Mouse (Mus musculus): ENCODE data around the gene Brpf1. TPM values are rescaled to one million over a fixed set of nuclear protein-coding genes. Genes with fewer than 3 reads are reported as not detected.

Gene Brpf1
- 17.0 and 18.3 TPM in 2 replicates for polyA plus RNA-seq (2015; fragmentation: Nextera tagmentation; extraction: Ambion mirVana)

DNA sequence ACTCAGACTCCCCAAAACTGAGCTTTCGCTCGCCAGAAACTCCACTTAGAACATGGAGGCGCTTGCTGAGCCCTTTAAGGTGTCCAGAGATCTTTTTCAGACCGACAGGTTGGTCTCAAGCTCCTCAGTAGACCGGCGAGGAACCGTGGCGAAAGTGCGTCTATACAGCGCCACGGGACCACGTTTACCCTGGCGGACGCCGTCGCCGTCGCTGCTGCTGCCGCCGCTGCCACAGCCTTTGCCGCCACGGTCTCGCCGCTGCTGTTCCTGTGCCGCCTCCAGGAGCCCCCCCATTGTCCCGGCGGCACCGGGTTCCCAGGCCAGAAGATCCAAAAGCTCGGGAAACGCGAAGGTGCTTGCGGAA is at the start of gene Brpf1:
Gene Brpf1, plus strand, starts transcription at position 152 of the 364 bp plus-strand sequence.
- H3K36me3 ChIP-seq, result peaks cover 13% of the 10 kb centered on the region
- H3K4me2 ChIP-seq, result peak within 1 kb of the TSS; percentile 91
- peak within 1 kb of the TSS; percentile 94 for H3K4me3 ChIP-seq
- peak within 1 kb of the TSS; percentile 96 for H3K27ac ChIP-seq
- H3K27me3 ChIP-seq, result no peaks in the 10 kb centered on the region
- H3K9ac ChIP-seq, result peak within 1 kb of the TSS; percentile 99
- WGBS, result under 1% methylated on average over 32 of the region's 32 CpGs
- peak; percentile 27; the same call in 1 of the 2 replicates for ATAC-seq (ENCODE audit: borderline replicate concordance, extremely low read depth, low FRiP score, low TSS enrichment)
- no peaks in the 10 kb centered on the region for H3K9me3 ChIP-seq
- peaks cover 19% of the 10 kb centered on the region for H3K4me1 ChIP-seq

DNA sequence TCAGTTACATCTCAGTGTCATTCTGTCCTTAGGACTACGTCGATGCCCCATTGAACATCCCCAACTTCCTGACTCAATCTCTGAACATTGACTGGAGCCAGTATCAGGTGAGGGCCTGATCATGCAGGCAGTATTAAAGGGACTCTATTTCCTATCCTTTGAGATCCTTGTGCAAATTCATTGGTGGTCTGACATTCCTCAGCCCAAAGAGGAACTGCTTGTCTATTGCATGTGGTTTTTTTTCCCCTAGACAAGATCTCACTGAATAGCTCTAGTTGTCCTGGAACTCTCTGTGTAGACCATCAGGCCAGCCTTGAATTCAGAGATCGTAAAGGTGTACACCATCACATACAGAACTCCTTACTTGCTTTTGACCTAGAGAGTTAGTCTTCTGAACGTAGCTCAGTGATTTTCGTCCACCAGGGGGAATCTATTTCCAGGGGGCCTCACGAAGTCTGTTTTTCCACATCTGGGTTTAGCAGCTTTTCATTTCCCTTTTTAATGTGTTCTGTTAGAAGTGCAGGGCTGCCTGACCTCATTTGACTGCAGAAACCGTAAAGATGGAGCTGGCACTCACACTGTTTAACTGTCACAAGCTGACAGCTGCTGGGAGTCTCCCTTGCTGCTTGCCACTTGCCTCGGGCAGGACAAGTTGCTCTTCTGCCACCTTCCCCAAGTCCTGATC is 45.6 kb upstream of the Brpf1 start:
- no peaks in the 10 kb centered on the region for H3K4me1 ChIP-seq
- no peak overlapping the region for H3K9ac ChIP-seq
- H3K27ac ChIP-seq, result no peak overlapping the region
- H3K4me3 ChIP-seq, result no peak overlapping the region
- H3K4me2 ChIP-seq, result no peak overlapping the region
- H3K9me3 ChIP-seq, result no peaks in the 10 kb centered on the region
- 81% methylated on average over 8 of the region's 8 CpGs for WGBS
- no peaks in the 10 kb centered on the region for H3K27me3 ChIP-seq
- H3K36me3 ChIP-seq, result peaks cover 82% of the 10 kb centered on the region
- no peak for ATAC-seq (ENCODE audit: borderline replicate concordance, extremely low read depth, low FRiP score, low TSS enrichment)

DNA sequence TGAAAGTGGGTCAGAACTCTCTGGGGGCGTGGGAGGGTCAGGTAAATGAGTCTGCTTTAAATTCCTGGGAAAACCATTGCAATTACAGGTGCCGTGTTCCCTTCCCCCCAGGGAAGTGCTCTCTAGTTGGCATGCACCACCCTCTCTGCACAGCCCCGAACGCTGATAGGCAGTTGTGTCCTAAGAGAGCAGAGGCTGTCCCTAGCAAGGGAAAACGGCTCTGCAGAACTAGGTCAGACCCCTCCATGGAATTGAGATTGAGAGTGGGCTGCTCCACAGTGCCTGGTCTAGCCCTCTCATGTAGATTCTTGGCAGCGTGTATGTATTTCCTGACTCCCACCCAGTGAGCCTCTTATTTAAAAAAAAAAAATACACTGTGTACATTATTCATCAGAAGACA is 43.4 kb upstream of the Brpf1 start:
- H3K27ac ChIP-seq, result no peak overlapping the region
- no peaks in the 10 kb centered on the region for H3K27me3 ChIP-seq
- H3K9ac ChIP-seq, result no peak overlapping the region
- 85% methylated on average over 6 of the region's 6 CpGs for WGBS
- peaks cover 85% of the 10 kb centered on the region for H3K36me3 ChIP-seq
- no peaks in the 10 kb centered on the region for H3K9me3 ChIP-seq
- no peak for ATAC-seq (ENCODE audit: borderline replicate concordance, extremely low read depth, low FRiP score, low TSS enrichment)
- no peaks in the 10 kb centered on the region for H3K4me1 ChIP-seq
- no peak overlapping the region for H3K4me2 ChIP-seq
- no peak overlapping the region for H3K4me3 ChIP-seq

DNA sequence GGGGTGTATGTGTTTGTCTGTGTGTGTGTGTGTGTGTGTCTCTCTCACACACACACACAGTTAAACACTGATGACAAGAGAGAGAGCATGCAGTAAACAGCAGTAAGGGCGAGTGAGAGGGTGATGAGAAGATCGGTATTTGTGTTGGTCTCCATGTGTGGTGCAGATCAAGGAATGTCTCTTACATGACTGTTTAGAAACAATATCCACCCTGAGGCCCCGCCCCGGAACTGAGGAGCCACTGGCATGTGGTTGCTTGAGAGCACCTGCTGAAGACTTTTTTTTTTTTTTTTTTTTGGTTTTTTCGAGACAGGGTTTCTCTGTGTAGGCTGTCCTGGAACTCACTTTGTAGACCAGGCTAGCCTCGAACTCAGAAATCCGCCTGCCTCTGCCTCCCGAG is 42.5 kb upstream of the Brpf1 start:
- H3K9ac ChIP-seq, result no peak overlapping the region
- no peak overlapping the region for H3K27ac ChIP-seq
- no peak overlapping the region for H3K4me2 ChIP-seq
- H3K36me3 ChIP-seq, result peaks cover 86% of the 10 kb centered on the region
- WGBS, result 86% methylated on average over 8 of the region's 8 CpGs
- no peaks in the 10 kb centered on the region for H3K9me3 ChIP-seq
- no peak overlapping the region for H3K4me3 ChIP-seq
- ATAC-seq (ENCODE audit: borderline replicate concordance, extremely low read depth, low FRiP score, low TSS enrichment), result no peak
- H3K27me3 ChIP-seq, result no peaks in the 10 kb centered on the region
- H3K4me1 ChIP-seq, result no peaks in the 10 kb centered on the region

DNA sequence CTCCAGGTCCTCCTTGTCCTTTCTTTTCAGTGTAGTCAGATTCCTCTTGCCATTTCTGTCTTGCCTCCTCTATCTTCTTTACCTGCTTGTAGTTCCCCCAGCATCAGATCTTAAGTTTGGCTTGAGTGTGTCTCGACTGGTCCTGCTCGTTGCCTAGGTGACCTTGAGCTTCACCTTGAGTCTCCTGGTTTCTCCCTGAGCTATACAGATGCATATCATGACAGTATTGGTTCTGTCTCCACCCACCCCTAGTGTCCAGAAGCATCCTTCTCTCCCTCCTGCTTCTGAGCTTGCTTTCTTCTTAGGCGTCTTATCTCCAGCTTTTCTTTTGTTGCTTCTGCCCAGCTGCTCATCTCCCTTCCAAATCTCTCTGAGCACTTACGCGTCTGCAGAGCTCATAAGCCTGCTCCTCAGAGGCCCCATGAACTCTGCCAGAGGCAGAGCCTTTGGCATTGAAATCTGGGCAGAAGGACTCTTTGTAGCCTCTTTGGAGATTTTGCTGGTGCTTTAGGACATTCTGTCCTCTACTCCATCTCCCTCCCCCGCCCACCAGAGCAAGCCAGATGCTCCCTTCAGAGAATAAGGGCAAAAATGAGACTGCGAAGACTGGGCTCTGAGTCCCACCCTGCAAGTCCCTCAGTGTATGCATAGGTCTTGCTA is 39.8 kb upstream of the Brpf1 start:
- Histone ChIP-seq H3K9me3 (no peaks in the 10 kb centered on the region), H3K4me1 (no peaks in the 10 kb centered on the region), H3K9ac (no peak overlapping the region), H3K36me3 (peaks cover 84% of the 10 kb centered on the region), H3K27me3 (no peaks in the 10 kb centered on the region), H3K4me2 (no peak overlapping the region), H3K27ac (no peak overlapping the region), H3K4me3 (no peak overlapping the region)
- 88% methylated on average over 7 of the region's 7 CpGs for WGBS
- no peak for ATAC-seq (ENCODE audit: borderline replicate concordance, extremely low read depth, low FRiP score, low TSS enrichment)

DNA sequence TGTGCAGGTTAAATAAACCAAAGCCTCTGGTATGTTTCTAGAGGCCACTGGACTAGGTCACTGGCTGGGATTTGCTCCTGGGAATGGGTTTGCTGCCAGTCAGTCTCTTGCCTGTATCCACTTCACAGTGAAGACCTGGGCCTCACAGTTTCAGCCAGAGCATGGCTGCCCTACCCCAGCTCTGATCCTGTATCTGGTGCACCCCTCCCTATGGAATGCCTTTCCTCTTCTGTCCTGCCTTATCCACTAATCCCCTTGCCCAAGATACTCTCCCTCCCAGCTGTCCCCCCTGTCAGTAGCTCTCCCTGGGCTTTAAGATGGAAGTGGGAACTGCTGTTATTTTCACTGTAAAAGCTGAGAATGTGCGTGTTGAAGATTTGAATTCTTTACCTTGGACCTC is 38.9 kb upstream of the Brpf1 start:
- Histone ChIP-seq H3K9ac (no peak overlapping the region), H3K4me2 (no peak overlapping the region), H3K4me1 (no peaks in the 10 kb centered on the region), H3K36me3 (peaks cover 79% of the 10 kb centered on the region), H3K27ac (no peak overlapping the region), H3K9me3 (no peaks in the 10 kb centered on the region), H3K27me3 (no peaks in the 10 kb centered on the region), H3K4me3 (no peak overlapping the region)
- no peak for ATAC-seq (ENCODE audit: borderline replicate concordance, extremely low read depth, low FRiP score, low TSS enrichment)
- 95% methylated on average over 1 of the region's 1 CpGs for WGBS

DNA sequence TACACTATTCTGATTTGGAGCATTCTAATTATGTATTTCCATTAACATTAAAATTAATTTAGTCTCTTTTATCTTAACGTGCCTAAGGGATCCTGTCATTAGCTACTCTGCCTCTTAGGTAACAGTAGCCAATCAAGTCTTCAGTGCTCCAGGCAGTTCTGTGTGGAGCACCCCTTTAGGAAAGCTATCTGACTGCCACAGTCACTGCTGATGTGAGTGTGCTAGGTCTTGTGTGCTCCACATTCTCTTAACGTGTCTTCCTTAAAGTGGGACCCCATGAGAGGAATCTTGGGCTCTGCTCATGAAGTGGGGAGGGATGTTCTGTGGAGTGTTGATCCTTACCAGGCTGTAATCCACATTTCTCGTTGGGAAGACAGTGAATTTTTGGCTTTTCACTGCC is 34.6 kb upstream of the Brpf1 start:
- no peak for ATAC-seq (ENCODE audit: borderline replicate concordance, extremely low read depth, low FRiP score, low TSS enrichment)
- H3K4me2 ChIP-seq, result no peak overlapping the region
- no peak overlapping the region for H3K9ac ChIP-seq
- no peaks in the 10 kb centered on the region for H3K27me3 ChIP-seq
- no peaks in the 10 kb centered on the region for H3K4me1 ChIP-seq
- 86% methylated on average over 3 of the region's 3 CpGs for WGBS
- no peaks in the 10 kb centered on the region for H3K9me3 ChIP-seq
- H3K36me3 ChIP-seq, result peaks cover 72% of the 10 kb centered on the region
- no peak overlapping the region for H3K27ac ChIP-seq
- H3K4me3 ChIP-seq, result no peak overlapping the region

DNA sequence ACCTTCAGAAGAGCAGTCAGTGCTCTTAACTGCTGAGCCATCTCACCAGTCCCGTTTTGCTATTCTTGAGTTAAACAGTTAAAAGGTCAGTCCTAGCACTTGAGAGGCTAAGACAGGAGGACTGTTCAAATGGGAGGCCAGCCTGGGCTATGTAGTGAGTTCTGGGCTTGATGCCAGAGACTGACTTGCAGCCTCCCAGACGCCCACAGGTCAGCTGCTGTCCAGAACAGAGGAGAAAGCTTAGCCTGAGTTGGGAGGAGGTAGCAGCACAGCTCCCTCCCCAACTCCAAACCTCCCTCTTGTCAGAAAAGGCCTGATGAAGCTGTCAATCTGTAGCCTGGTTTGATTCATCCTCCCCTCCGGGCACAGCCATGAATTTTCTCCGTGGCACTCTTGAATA is 30.1 kb upstream of the Brpf1 start:
- no peak overlapping the region for H3K9ac ChIP-seq
- H3K27ac ChIP-seq, result no peak overlapping the region
- H3K4me2 ChIP-seq, result no peak overlapping the region
- no peak for ATAC-seq (ENCODE audit: borderline replicate concordance, extremely low read depth, low FRiP score, low TSS enrichment)
- peaks cover 32% of the 10 kb centered on the region for H3K36me3 ChIP-seq
- no peaks in the 10 kb centered on the region for H3K4me1 ChIP-seq
- H3K4me3 ChIP-seq, result no peak overlapping the region
- 48% methylated on average over 4 of the region's 4 CpGs for WGBS
- no peaks in the 10 kb centered on the region for H3K9me3 ChIP-seq
- peaks cover 4% of the 10 kb centered on the region for H3K27me3 ChIP-seq

DNA sequence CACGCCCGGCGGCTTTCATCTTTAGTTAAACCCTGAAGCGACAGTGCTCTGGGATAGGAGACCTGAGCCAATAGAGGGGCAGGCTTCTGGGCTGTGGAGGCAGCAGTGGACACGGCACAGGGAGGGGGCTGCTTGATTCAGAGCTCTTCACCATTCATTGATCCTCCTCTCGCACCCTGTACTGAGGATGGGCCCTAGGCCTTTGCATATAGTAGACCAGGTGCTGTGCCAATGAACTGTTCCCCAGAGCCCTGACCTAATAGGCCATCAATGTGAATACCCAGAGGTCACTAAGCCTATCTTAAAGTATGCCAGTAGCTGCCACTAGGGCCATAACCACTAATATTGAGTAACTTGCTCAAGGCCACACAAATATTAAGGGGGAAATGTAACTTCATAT is 25.3 kb upstream of the Brpf1 start:
- peaks cover 38% of the 10 kb centered on the region for H3K27me3 ChIP-seq
- no peak overlapping the region for H3K4me3 ChIP-seq
- H3K4me1 ChIP-seq, result peaks cover 4% of the 10 kb centered on the region
- H3K4me2 ChIP-seq, result no peak overlapping the region
- H3K9ac ChIP-seq, result no peak overlapping the region
- H3K36me3 ChIP-seq, result peaks cover 4% of the 10 kb centered on the region; the same call in 1 of the 2 replicates
- 64% methylated on average over 6 of the region's 6 CpGs for WGBS
- peak; percentile 6; the same call in 1 of the 2 replicates for ATAC-seq (ENCODE audit: borderline replicate concordance, extremely low read depth, low FRiP score, low TSS enrichment)
- H3K9me3 ChIP-seq, result no peaks in the 10 kb centered on the region
- H3K27ac ChIP-seq, result no peak overlapping the region

DNA sequence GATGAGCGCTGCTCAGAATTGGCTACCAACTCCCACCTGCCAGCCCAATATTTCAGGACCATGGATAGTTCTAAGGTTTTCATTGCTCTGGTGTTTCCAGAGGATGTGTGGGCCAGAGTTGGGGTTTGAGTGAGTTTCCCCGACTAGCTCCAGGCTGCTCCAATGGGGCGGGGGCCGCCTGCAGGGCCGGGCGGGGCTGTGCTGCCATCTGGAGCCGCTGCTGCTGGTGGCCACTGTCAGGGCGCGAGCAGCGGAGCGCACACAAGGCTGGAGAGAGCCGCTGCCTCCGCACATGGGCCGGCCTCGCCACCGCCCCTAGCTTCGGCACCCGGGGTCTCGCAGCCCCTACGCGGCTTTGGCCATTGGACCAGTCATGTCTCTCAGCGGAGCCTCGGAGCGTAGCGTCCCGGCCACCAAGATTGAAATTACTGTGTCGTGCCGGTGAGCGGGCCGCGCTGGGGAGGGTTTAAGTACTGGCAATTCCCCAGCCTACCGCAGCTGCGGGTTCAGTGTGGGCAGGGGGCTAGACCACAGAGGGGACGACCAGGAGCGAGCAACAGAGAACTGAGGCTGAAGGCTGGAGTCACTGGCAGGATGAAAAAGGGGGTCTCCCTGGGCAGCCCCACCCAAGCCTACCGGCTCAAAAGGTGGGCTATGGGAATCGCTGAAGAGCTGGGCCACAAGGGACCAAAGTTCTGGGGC is 24.7 kb upstream of the Brpf1 start, which contains the start of gene Cpne9:
Gene Cpne9, plus strand, starts transcription at position 207 of the 702 bp plus-strand sequence.
- peaks cover 38% of the 10 kb centered on the region for H3K27me3 ChIP-seq
- no peak within 1 kb of the TSS for H3K27ac ChIP-seq
- H3K36me3 ChIP-seq, result peaks cover 4% of the 10 kb centered on the region; the same call in 1 of the 2 replicates
- peak within 1 kb of the TSS; percentile 17 for H3K4me3 ChIP-seq
- H3K9ac ChIP-seq, result no peak within 1 kb of the TSS
- peak; percentile 15; the same call in 1 of the 2 replicates for ATAC-seq (ENCODE audit: borderline replicate concordance, extremely low read depth, low FRiP score, low TSS enrichment)
- WGBS, result 1% methylated on average over 37 of the region's 37 CpGs
- peaks cover 4% of the 10 kb centered on the region for H3K4me1 ChIP-seq
- H3K4me2 ChIP-seq, result peak within 1 kb of the TSS; percentile 41
- H3K9me3 ChIP-seq, result no peaks in the 10 kb centered on the region

DNA sequence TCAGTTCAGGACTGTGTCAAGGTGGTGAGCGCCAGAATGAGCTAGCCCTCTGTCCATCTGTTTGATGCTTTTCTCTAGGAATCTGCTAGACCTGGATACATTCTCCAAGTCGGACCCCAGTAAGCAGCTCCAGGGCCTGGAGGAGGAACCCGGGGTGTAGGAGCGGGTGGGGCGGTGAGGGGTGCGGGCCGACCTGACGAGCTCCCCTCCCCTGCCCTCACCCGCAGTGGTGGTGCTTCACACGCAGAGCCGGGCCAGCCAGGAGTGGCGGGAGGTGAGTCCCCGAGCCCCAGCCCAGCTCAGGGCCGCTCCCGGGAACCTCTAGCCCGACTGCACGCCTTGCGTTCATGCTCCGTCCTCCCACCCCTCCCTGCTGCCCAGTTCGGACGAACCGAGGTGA is 24.0 kb upstream of the Brpf1 start:
- Histone ChIP-seq H3K27me3 (peaks cover 38% of the 10 kb centered on the region), H3K36me3 (peaks cover under 1% of the 10 kb centered on the region; the same call in 1 of the 2 replicates), H3K9me3 (no peaks in the 10 kb centered on the region), H3K9ac (no peak overlapping the region), H3K4me1 (peaks cover 4% of the 10 kb centered on the region), H3K27ac (no peak overlapping the region), H3K4me2 (peak overlapping the region; percentile 41), H3K4me3 (peak overlapping the region; percentile 17)
- WGBS, result 5% methylated on average over 22 of the region's 22 CpGs
- ATAC-seq (ENCODE audit: borderline replicate concordance, extremely low read depth, low FRiP score, low TSS enrichment), result no peak

DNA sequence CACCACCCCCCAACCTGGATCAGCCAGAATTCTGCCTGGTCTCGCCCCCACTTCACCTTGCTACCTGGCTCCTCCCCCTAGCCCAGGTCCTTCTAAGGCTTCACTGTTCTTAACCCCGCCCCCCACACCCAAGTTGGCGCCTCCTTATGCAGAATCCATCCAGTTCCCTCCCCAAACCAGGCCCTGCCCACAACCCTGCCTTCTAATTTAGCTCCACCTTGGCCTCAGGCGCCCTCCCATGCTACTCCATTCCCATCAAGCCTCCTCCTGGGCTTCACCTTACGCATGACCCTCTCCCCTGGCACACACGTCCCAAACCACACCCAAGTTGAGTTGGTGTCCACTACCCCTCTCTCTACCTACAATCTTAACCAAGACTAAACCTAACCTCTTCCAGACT is 23.4 kb upstream of the Brpf1 start:
- Histone ChIP-seq H3K4me3 (no peak overlapping the region), H3K27me3 (peaks cover 38% of the 10 kb centered on the region), H3K36me3 (no peaks in the 10 kb centered on the region), H3K9ac (no peak overlapping the region), H3K27ac (no peak overlapping the region), H3K9me3 (no peaks in the 10 kb centered on the region), H3K4me1 (peaks cover 4% of the 10 kb centered on the region), H3K4me2 (peak overlapping the region; percentile 41)
- WGBS, result 4% methylated on average over 6 of the region's 6 CpGs
- ATAC-seq (ENCODE audit: borderline replicate concordance, extremely low read depth, low FRiP score, low TSS enrichment), result peak; percentile 54

All from lung, embryonic 15.5 days (tissue).